Mouse (Mus musculus): ENCODE measurements around the gene Kctd3.

Kctd3 gene

GRCm38 (mm10) chr1:189010671-189011070 is 3.0 kb upstream of the Kctd3 start:
- no peak for ATAC-seq (ENCODE audit: low TSS enrichment)

GRCm38 (mm10) chr1:189007980-189008324 is 311 bp upstream of the Kctd3 start:
- ATAC-seq (ENCODE audit: low TSS enrichment), result peak; percentile 53

GRCm38 (mm10) chr1:189006826-189007225 is 815 bp downstream of the Kctd3 start:
- peak; percentile 5; the same call in 1 of the 2 replicates for ATAC-seq (ENCODE audit: low TSS enrichment)

GRCm38 (mm10) chr1:189006267-189006666 is 1.4 kb downstream of the Kctd3 start:
- ATAC-seq (ENCODE audit: low TSS enrichment), result no peak

- ATAC-seq (ENCODE audit: low TSS enrichment), result peak; percentile 56
Observed at GRCm38 (mm10) chr1:189004774-189005173, 2.9 kb downstream of the Kctd3 start.

GRCm38 (mm10) chr1:189001815-189002214 is 5.8 kb downstream of the Kctd3 start:
- no peak for ATAC-seq (ENCODE audit: low TSS enrichment)

GRCm38 (mm10) chr1:188999981-189000380 is 7.7 kb downstream of the Kctd3 start:
- ATAC-seq (ENCODE audit: low TSS enrichment), result no peak

- ATAC-seq (ENCODE audit: low TSS enrichment), result no peak
Observed at GRCm38 (mm10) chr1:188997921-188998320, 9.7 kb downstream of the Kctd3 start.

- peak; percentile 40 for ATAC-seq (ENCODE audit: low TSS enrichment)
Observed at GRCm38 (mm10) chr1:188993218-188993617, 14.4 kb downstream of the Kctd3 start.

- ATAC-seq (ENCODE audit: low TSS enrichment), result peak; percentile 87
Observed at GRCm38 (mm10) chr1:188980050-188980449, 27.6 kb downstream of the Kctd3 start.

GRCm38 (mm10) chr1:188973926-188974325 is 33.7 kb downstream of the Kctd3 start:
- no peak for ATAC-seq (ENCODE audit: low TSS enrichment)

GRCm38 (mm10) chr1:188973078-188973477 is 34.6 kb downstream of the Kctd3 start:
- ATAC-seq (ENCODE audit: low TSS enrichment), result no peak

- ATAC-seq (ENCODE audit: low TSS enrichment), result no peak
Observed at GRCm38 (mm10) chr1:188952501-188952900, 55.1 kb downstream of the Kctd3 start.

GRCm38 (mm10) chr1:188951091-188951490 is 56.5 kb downstream of the Kctd3 start:
- no peak for ATAC-seq (ENCODE audit: low TSS enrichment)

GRCm38 (mm10) chr1:188948276-188948675 is 59.4 kb downstream of the Kctd3 start:
- no peak for ATAC-seq (ENCODE audit: low TSS enrichment)

- ATAC-seq (ENCODE audit: low TSS enrichment), result no peak
Observed at GRCm38 (mm10) chr1:188947794-188948193, 59.8 kb downstream of the Kctd3 start.

- ATAC-seq (ENCODE audit: low TSS enrichment), result no peak
Observed at GRCm38 (mm10) chr1:188946849-188947248, 60.8 kb downstream of the Kctd3 start.

GRCm38 (mm10) chr1:188945326-188945725 is 62.3 kb downstream of the Kctd3 start:
- ATAC-seq (ENCODE audit: low TSS enrichment), result no peak

GRCm38 (mm10) chr1:188937246-188937780 is 70.3 kb downstream of the Kctd3 start:
- ATAC-seq (ENCODE audit: low TSS enrichment), result no peak
